Mouse (Mus musculus): Measurements from ENCODE around the gene Lmna. TPM values are rescaled to one million over a fixed set of nuclear protein-coding genes. Genes with fewer than 3 reads are reported as not detected.

The Lmna gene
- polyA plus RNA-seq, 1 experiment from 2014 or later, result 121 TPM

- no peaks in the 10 kb centered on the region for H3K27me3 ChIP-seq
- WGBS, result 62% methylated on average over 10 of the region's 10 CpGs
- H3K9me3 ChIP-seq, result no peaks in the 10 kb centered on the region
- no peak overlapping the region for H3K4me3 ChIP-seq
- H3K4me2 ChIP-seq, result peak overlapping the region; percentile 17; the same call in 1 of the 2 replicates
- H3K4me1 ChIP-seq, result peaks cover 52% of the 10 kb centered on the region
- H3K9ac ChIP-seq, result no peak overlapping the region
- no peak for ATAC-seq (ENCODE audit: borderline replicate concordance, extremely low read depth, low FRiP score, low TSS enrichment)
- H3K27ac ChIP-seq, result peak overlapping the region; percentile 21; the same call in 1 of the 2 replicates
- H3K36me3 ChIP-seq, result no peaks in the 10 kb centered on the region
Measured at GRCm38 (mm10) chr3:88514231-88515094, 4.7 kb upstream of the Lmna start.

GRCm38 (mm10) chr3:88513546-88514115, 3.9 kb upstream of the Lmna start:
- WGBS, result 75% methylated on average over 7 of the region's 7 CpGs
- Histone ChIP-seq H3K27ac (peak overlapping the region; percentile 39; the same call in 1 of the 2 replicates), H3K9me3 (no peaks in the 10 kb centered on the region), H3K4me2 (no peak overlapping the region; the same call in 1 of the 2 replicates), H3K27me3 (no peaks in the 10 kb centered on the region), H3K4me1 (peaks cover 57% of the 10 kb centered on the region), H3K9ac (no peak overlapping the region), H3K36me3 (no peaks in the 10 kb centered on the region), H3K4me3 (no peak overlapping the region)
- no peak for ATAC-seq (ENCODE audit: borderline replicate concordance, extremely low read depth, low FRiP score, low TSS enrichment)

DNA sequence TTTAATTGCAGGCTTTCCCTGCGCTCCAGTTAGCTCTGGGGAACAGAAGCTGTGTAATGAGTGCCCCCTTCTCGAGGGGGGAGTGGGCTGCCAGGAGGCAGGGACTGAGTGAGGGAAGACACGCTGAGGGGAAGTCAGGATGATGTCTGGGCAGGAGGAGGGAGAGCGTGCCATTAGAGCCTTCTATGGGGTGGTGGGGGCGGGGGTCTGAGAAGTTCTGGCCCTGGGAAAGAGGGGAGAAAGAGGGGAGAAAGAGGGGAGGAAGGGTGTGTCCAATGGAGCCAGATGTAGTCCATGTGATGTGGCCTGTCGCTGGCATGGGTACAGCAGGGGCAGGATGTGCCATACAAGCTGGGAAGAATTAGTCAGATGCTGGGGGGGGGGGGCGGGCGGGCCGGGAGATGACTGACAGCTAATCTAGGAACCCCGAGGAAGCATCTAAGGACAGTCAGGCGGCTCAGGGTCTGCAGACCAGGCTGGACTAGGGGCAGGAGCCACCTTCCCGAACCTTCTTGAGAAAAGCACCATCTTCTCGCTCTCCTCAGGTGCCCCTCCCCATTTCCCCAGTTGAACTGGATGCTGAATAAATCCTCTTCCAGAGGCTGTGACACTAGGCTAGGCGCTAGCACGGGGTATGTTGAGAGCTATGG, 3.3 kb upstream of the Lmna start:
- no peaks in the 10 kb centered on the region for H3K36me3 ChIP-seq
- peaks cover 57% of the 10 kb centered on the region for H3K4me1 ChIP-seq
- H3K27ac ChIP-seq, result peak overlapping the region; percentile 44
- no peak overlapping the region; the same call in 1 of the 2 replicates for H3K4me2 ChIP-seq
- ATAC-seq (ENCODE audit: borderline replicate concordance, extremely low read depth, low FRiP score, low TSS enrichment), result no peak
- no peaks in the 10 kb centered on the region for H3K27me3 ChIP-seq
- no peak overlapping the region for H3K9ac ChIP-seq
- H3K4me3 ChIP-seq, result no peak overlapping the region
- WGBS, result 33% methylated on average over 11 of the region's 15 CpGs
- H3K9me3 ChIP-seq, result no peaks in the 10 kb centered on the region

DNA sequence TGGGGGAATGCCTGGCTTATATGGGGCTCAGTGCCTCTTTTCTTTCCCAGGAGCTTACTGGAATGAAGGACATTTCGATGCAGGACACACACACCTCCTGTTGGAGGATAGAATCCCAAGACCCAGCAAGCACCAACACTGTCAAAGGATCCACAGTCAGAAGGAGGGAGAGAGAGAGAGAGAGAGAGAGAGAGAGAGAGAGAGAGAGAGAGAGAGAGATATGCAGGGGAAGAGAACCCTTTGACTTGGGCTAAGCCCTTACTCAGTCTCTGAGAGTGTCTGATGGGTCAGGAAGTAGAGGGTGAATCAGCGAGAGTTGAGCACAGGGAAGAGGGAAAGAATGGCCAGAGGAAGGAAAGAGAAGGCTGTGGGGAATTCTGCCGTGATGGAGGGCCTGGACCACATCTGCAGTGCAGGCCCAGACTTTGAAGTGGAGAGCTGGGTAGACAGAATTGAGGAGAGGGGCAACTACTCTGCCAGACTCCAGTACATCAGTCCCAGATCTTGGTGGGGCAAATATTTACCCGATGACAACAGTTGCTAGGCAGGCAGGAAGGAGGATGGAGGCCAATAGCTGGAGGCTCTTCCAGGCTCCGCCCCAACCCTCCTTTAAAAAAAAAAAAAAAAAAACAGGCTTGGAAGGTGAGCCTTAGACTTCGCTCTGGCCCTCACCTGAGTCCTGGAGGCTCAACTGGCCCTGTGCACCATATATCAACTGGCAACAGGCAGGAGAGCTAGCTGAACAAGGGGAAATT, 2.6 kb upstream of the Lmna start:
- ATAC-seq (ENCODE audit: borderline replicate concordance, extremely low read depth, low FRiP score, low TSS enrichment), result no peak
- H3K4me1 ChIP-seq, result peaks cover 57% of the 10 kb centered on the region
- no peak overlapping the region for H3K4me3 ChIP-seq
- H3K27me3 ChIP-seq, result no peaks in the 10 kb centered on the region
- WGBS, result 35% methylated on average over 6 of the region's 6 CpGs
- no peak overlapping the region for H3K4me2 ChIP-seq
- no peaks in the 10 kb centered on the region for H3K9me3 ChIP-seq
- peak overlapping the region; percentile 44 for H3K27ac ChIP-seq
- no peak overlapping the region for H3K9ac ChIP-seq
- H3K36me3 ChIP-seq, result no peaks in the 10 kb centered on the region

GRCm38 (mm10) chr3:88511559-88511958, 1.8 kb upstream of the Lmna start:
- no peak overlapping the region for H3K4me2 ChIP-seq
- H3K27me3 ChIP-seq, result no peaks in the 10 kb centered on the region
- H3K9ac ChIP-seq, result no peak overlapping the region
- H3K9me3 ChIP-seq, result no peaks in the 10 kb centered on the region
- no peaks in the 10 kb centered on the region for H3K36me3 ChIP-seq
- WGBS, result 35% methylated on average over 4 of the region's 4 CpGs
- H3K4me3 ChIP-seq, result no peak overlapping the region
- ATAC-seq (ENCODE audit: borderline replicate concordance, extremely low read depth, low FRiP score, low TSS enrichment), result no peak
- H3K4me1 ChIP-seq, result peaks cover 57% of the 10 kb centered on the region
- no peak overlapping the region for H3K27ac ChIP-seq

GRCm38 (mm10) chr3:88510421-88511289, 899 bp upstream of the Lmna start:
- Histone ChIP-seq H3K4me3 (peak overlapping the region; percentile 43), H3K9me3 (no peaks in the 10 kb centered on the region), H3K4me2 (peak overlapping the region; percentile 60), H3K4me1 (peaks cover 57% of the 10 kb centered on the region), H3K27me3 (no peaks in the 10 kb centered on the region), H3K36me3 (no peaks in the 10 kb centered on the region), H3K9ac (peak overlapping the region; percentile 24; the same call in 1 of the 2 replicates), H3K27ac (peak overlapping the region; percentile 92)
- ATAC-seq (ENCODE audit: borderline replicate concordance, extremely low read depth, low FRiP score, low TSS enrichment), result no peak
- 40% methylated on average over 13 of the region's 13 CpGs for WGBS

GRCm38 (mm10) chr3:88509250-88509649, 506 bp downstream of the Lmna start:
- no peaks in the 10 kb centered on the region for H3K27me3 ChIP-seq
- peak overlapping the region; percentile 43 for H3K4me3 ChIP-seq
- H3K9ac ChIP-seq, result peak overlapping the region; percentile 24; the same call in 1 of the 2 replicates
- ATAC-seq (ENCODE audit: borderline replicate concordance, extremely low read depth, low FRiP score, low TSS enrichment), result no peak
- H3K9me3 ChIP-seq, result no peaks in the 10 kb centered on the region
- peak overlapping the region; percentile 60 for H3K4me2 ChIP-seq
- peaks cover 56% of the 10 kb centered on the region for H3K4me1 ChIP-seq
- 53% methylated on average over 3 of the region's 3 CpGs for WGBS
- no peaks in the 10 kb centered on the region for H3K36me3 ChIP-seq
- peak overlapping the region; percentile 92 for H3K27ac ChIP-seq

DNA sequence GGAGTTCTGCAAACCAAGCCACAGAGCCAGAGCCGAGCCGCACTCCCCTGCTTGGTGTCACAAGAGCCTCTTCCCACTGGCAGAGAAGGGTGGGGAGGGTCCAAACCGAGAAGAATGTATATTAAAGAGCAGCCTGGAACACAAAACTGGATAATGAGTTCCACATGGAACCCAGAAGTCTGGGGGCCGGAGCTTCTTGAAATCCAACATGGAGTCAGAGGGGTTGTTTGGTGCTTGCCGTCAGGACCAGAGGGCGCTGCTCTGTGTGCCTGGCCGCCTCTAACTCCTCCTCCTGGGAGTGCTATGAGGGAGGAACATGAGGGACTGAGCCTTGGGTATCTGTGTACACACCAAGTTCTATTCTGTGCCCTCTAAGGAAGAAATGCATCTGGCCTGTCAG, 4.0 kb downstream of the Lmna start:
- Histone ChIP-seq H3K4me1 (peaks cover 53% of the 10 kb centered on the region), H3K9me3 (no peaks in the 10 kb centered on the region), H3K27ac (0 out of 2 replicates have a peak overlapping the region, but pooled peaks have one; percentile 50), H3K4me2 (no peak overlapping the region), H3K9ac (no peak overlapping the region), H3K36me3 (no peaks in the 10 kb centered on the region), H3K4me3 (no peak overlapping the region), H3K27me3 (no peaks in the 10 kb centered on the region)
- 44% methylated on average over 7 of the region's 7 CpGs for WGBS
- ATAC-seq (ENCODE audit: borderline replicate concordance, extremely low read depth, low FRiP score, low TSS enrichment), result no peak

GRCm38 (mm10) chr3:88505081-88505480, 4.7 kb downstream of the Lmna start:
- Histone ChIP-seq H3K36me3 (0 out of 2 replicates have a peak, but pooled peaks cover 1% of the 10 kb centered on the region), H3K27ac (peak overlapping the region; percentile 50; the same call in 1 of the 2 replicates), H3K4me2 (no peak overlapping the region), H3K9ac (no peak overlapping the region), H3K9me3 (no peaks in the 10 kb centered on the region), H3K4me3 (no peak overlapping the region), H3K4me1 (peaks cover 49% of the 10 kb centered on the region), H3K27me3 (no peaks in the 10 kb centered on the region)
- WGBS, result 57% methylated on average over 6 of the region's 6 CpGs
- ATAC-seq (ENCODE audit: borderline replicate concordance, extremely low read depth, low FRiP score, low TSS enrichment), result no peak

DNA sequence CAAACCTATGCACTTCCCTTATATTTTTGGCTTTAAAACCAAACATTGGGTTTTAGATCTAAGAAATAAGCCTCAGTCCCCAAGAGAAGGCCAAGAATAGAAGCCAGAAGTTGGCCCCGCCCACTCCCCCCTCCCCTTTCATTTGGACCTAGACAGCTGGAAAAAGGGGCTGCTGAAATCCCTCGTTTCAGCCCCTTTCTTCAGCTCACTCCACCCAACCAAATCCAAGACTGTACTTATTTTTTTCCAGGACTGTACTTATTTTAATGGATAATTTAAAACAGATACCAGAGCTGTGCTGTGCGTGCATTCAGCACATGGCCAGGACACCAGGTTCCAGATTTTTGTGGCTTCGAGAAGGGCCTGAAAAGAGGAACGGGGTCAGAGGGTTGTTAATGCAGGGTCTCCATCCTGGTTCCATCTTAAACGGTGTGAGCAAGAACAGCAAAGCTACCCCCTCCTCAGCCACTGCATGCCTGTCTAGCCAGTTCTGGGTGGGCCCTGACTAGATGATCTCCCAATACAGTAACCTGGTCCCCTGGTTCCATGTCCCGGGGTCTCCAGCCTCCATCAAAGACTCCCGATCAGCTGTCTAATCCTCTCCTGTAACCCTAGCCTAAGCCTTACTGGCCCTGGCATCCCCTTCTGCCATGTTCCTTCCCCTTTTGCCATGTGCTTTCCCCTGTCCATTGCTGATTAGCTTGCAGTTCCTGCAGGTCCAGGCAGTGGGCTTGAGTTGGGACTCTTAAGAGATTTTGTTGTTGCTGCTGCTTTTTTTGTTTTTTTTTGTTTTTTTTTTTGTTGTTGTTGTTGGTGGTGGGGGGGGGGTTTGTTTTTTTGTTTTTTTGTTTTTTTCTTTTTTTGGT, 5.6 kb downstream of the Lmna start:
- H3K9ac ChIP-seq, result no peak overlapping the region
- peaks cover 43% of the 10 kb centered on the region for H3K4me1 ChIP-seq

More for the DNA sequence above, 5.6 kb downstream of the Lmna start:
- Histone ChIP-seq H3K27ac (peak overlapping the region; percentile 84), H3K4me3 (no peak overlapping the region), H3K36me3 (0 out of 2 replicates have a peak, but pooled peaks cover 3% of the 10 kb centered on the region), H3K4me2 (no peak overlapping the region), H3K9me3 (no peaks in the 10 kb centered on the region), H3K27me3 (no peaks in the 10 kb centered on the region)
- ATAC-seq (ENCODE audit: borderline replicate concordance, extremely low read depth, low FRiP score, low TSS enrichment), result no peak
- WGBS, result 45% methylated on average over 8 of the region's 8 CpGs

All from lung, embryonic 15.5 days (tissue).